Mouse (Mus musculus): Measurements from ENCODE around the gene Scpep1. TPM values are rescaled to one million over a fixed set of nuclear protein-coding genes. Genes with fewer than 3 reads are reported as not detected.

Gene Scpep1
- polyA plus RNA-seq, 1 experiment from 2014 or later: 61.9 TPM

DNA sequence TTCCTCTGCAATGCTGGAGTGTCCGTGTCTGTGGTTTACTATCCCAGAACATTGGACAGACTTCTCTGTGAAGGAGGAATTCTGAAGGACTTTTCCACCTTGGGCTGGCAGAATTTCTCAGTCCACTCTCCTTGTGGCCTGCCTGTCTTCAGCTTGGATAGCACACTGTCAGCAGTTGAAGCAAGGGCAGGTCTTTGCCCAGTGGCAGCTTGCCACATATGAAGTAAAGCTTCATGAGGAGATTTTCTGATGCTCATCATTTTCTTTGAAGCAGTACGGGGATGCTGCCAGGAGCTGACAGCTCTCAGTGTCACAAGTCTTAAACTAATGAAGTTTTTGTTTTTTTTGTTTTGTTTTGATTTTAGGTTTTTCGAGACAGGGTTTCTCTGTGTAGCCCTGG, 3.6 kb upstream of the Scpep1 start:
- 0 out of 2 replicates have a peak, but pooled peaks cover 14% of the 10 kb centered on the region for H3K4me1 ChIP-seq
- WGBS: 81% methylated on average over 3 of the region's 3 CpGs
- H3K27me3 ChIP-seq (ENCODE audit: insufficient read depth, poor library complexity, severe bottlenecking): no peaks in the 10 kb centered on the region

DNA sequence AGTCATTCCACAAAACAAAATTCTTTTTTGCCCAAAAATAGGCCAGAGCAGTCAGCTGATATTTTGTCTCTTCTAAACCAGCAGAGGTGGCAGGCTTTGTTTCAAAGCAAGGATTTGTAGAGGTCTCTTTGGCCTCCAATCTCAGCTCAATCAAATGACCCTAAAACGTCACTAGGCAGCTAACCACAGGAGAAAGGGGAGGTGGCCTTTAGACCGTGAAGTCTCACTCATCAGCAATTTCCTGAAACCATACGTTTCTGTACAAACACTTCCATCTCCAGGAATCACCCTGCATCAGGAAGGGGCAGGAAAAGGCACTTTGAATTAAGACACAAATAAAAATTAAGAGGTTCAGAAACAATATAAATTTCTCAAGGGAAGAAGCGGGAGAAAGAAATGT, 462 bp downstream of the Scpep1 start:
- H3K27ac ChIP-seq: peak overlapping the region; percentile 88
- peaks cover 5% of the 10 kb centered on the region; the same call in 1 of the 2 replicates for H3K36me3 ChIP-seq
- under 1% methylated on average over 4 of the region's 4 CpGs for WGBS
- no peaks in the 10 kb centered on the region for H3K27me3 ChIP-seq (ENCODE audit: insufficient read depth, poor library complexity, severe bottlenecking)
- no peaks in the 10 kb centered on the region for H3K9me3 ChIP-seq
- peaks cover 25% of the 10 kb centered on the region for H3K4me1 ChIP-seq
- H3K4me3 ChIP-seq: peak overlapping the region; percentile 65
- no peak for DNase-seq (ENCODE audit: low spot score)

More for the DNA sequence above, 3.6 kb upstream of the Scpep1 start:
- DNase-seq (ENCODE audit: low spot score): no peak
- Histone ChIP-seq H3K9me3 (no peaks in the 10 kb centered on the region), H3K36me3 (no peaks in the 10 kb centered on the region), H3K4me3 (no peak overlapping the region), H3K27ac (no peak overlapping the region)

DNA sequence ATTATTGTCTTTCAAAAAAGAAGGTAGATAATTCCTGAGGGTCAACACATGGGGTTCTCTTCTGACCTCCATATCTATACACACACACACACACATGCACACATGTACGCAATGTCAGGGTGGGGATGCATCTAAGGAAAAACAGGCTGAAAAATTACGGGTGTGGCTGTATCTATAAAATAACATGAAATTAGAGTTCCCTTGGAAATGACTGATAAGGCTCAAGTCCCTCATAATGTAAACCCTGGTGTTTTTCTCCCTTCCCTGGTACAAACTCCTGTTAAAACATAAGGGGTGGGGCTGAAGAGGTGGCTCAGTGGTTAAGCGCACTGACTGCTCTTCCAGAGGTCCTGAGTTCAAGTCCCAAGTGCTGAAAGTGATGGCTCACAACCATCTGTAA, 1.7 kb downstream of the Scpep1 start:
- 87% methylated on average over 3 of the region's 3 CpGs for WGBS
- H3K27ac ChIP-seq: no peak overlapping the region
- H3K36me3 ChIP-seq: peaks cover 5% of the 10 kb centered on the region; the same call in 1 of the 2 replicates
- DNase-seq (ENCODE audit: low spot score): no peak
- no peaks in the 10 kb centered on the region for H3K27me3 ChIP-seq (ENCODE audit: insufficient read depth, poor library complexity, severe bottlenecking)
- H3K9me3 ChIP-seq: no peaks in the 10 kb centered on the region
- peaks cover 25% of the 10 kb centered on the region for H3K4me1 ChIP-seq
- no peak overlapping the region for H3K4me3 ChIP-seq

DNA sequence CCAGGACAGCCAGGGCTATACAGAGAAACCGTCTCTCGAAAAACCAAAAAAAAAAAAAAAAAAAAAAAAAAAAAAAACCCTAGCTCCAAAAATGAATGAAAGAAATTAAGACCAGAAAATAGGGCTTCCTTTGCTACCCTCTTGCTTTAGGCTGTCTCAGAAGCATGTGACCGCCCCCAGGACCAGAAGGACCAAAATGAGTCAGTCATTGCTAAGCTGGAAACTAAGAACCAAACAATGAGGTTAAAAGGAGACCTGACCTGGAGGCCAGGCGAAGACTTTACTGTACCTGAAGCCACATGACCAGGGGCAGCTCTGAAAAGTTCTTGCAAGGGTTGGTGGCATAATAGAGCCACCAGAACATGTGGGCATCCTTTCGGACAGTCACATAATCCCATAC, 3.1 kb downstream of the Scpep1 start:
- Histone ChIP-seq H3K4me3 (no peak overlapping the region), H3K36me3 (peaks cover 5% of the 10 kb centered on the region; the same call in 1 of the 2 replicates), H3K27ac (no peak overlapping the region), H3K4me1 (peaks cover 25% of the 10 kb centered on the region), H3K9me3 (no peaks in the 10 kb centered on the region), H3K27me3 (ENCODE audit: insufficient read depth, poor library complexity, severe bottlenecking) (no peaks in the 10 kb centered on the region)
- no peak for DNase-seq (ENCODE audit: low spot score)
- WGBS: 90% methylated on average over 5 of the region's 5 CpGs

DNA sequence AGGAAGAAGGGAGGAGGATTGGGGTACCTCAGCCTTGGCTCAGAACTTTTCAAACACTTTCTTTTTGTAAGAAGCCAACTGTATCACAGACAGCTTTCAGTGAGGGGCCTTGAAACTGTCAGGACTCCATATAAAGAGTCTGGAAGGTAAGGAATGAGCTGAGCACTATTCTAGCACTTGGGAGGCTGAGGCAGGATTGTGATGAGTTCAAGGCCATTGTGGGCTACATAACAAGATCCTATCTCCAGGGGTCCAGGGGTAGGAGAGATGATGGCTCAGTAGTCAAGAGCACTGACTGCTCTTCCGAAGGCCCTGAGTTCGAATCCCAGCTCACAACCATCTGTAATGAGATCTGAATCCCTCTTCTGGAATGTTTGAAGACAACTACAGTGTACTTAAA, 3.7 kb downstream of the Scpep1 start:
- H3K4me1 ChIP-seq: peaks cover 25% of the 10 kb centered on the region
- no peaks in the 10 kb centered on the region for H3K27me3 ChIP-seq (ENCODE audit: insufficient read depth, poor library complexity, severe bottlenecking)
- no peak overlapping the region for H3K27ac ChIP-seq
- H3K4me3 ChIP-seq: no peak overlapping the region
- no peak for DNase-seq (ENCODE audit: low spot score)
- H3K9me3 ChIP-seq: no peaks in the 10 kb centered on the region
- 87% methylated on average over 2 of the region's 2 CpGs for WGBS
- peaks cover 11% of the 10 kb centered on the region for H3K36me3 ChIP-seq

DNA sequence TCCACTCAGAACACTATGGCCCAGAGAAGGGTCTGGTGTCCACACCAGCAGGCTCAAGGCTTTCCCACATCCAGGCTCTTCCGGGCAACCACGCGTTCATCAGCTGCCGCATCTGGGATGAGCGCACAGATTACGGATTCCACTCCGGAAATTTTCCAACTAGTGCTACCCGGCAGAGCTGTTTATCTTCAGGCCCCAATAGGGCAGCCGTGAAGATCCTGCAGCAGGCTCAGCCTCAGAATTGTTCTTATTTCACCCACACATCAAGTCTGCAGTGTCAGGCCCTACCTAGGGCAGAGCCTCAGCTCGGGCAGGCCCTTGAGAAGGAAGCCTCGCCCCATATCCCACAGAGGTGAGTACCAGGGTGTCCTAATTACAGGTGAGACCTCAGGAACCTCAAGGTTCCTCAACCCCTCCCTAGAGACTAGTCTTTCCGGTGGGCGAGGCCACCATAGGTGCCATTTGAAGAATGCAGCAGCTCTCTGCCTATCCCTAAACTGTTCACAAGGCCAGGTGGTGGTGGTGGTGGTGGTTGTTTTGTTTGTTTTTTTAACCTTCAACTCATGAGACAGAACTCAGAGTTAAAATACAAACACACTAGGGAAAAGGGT, 4.5 kb downstream of the Scpep1 start:
- Histone ChIP-seq H3K27ac (no peak overlapping the region), H3K9me3 (no peaks in the 10 kb centered on the region), H3K27me3 (ENCODE audit: insufficient read depth, poor library complexity, severe bottlenecking) (no peaks in the 10 kb centered on the region), H3K4me1 (peaks cover 25% of the 10 kb centered on the region), H3K4me3 (no peak overlapping the region), H3K36me3 (peaks cover 17% of the 10 kb centered on the region)
- WGBS: 78% methylated on average over 13 of the region's 13 CpGs
- DNase-seq (ENCODE audit: low spot score): no peak

DNA sequence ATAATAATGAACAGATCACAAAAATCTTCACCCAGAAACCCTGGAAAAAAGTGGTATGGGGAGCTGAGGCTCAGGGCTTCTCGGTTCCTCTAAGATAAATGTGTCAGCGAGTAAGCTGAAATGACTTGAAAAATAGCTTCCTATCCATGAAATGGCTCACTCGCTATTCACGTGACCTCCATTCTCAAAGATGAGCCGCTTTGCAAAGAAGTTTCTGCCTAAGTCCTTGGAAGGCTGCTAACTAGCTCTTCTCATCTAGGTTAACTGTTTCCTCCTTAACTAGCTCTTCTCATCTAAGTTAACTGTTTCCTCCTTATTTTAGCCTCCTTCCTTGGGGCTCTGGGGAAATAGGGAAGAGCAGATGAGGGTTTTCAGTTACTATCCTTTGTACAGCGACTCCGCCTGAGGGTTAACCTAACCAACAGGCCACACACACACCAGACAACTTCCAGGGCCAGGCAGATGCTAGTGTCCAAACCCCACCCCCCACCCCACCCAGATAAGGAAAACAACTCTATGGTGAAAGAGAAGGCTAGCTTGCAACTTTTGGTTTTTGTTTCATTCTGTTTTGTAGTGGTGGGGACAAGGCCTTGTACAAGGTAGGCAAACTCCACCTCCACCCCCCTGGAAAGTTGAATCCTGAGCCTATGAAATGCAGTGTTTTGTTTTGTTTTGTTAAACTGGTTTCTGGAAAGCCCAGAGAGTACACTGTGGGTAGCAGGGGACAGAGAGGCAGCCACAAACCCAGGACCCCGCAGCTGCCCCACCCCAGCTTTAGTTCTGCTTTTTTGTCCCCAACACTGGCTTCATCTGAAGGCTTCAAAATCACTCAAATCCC, 5.2 kb downstream of the Scpep1 start:
- 84% methylated on average over 8 of the region's 8 CpGs for whole genome bisulfite sequencing
- H3K4me3 ChIP-seq: no peak overlapping the region
- peaks cover 20% of the 10 kb centered on the region for H3K4me1 ChIP-seq
- no peaks in the 10 kb centered on the region for H3K9me3 ChIP-seq
- peaks cover 23% of the 10 kb centered on the region for H3K36me3 ChIP-seq
- no peak for DNase-seq (ENCODE audit: low spot score)
- H3K27me3 ChIP-seq (ENCODE audit: insufficient read depth, poor library complexity, severe bottlenecking): no peaks in the 10 kb centered on the region
- no peak overlapping the region for H3K27ac ChIP-seq

DNA sequence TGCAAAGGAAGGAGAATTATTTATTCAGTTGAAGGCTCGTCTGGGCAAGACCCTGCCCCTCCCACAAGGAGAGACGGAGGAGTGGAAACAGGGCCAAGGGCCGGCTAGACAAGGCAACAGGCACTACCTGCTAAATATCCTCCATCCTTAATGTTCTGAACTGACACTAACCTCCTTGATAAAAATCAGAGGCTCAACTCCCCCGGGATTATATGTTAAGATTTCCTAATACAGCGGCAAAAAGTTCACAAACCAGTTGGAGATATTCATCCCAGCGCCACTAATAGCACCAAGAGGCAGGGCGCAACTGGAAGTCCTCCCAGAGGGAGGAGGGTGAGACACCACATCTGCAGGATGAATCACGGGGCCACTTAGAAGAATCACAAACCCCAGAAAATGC, 6.4 kb downstream of the Scpep1 start:
- Histone ChIP-seq H3K4me1 (peaks cover 11% of the 10 kb centered on the region), H3K4me3 (no peak overlapping the region), H3K27ac (no peak overlapping the region), H3K9me3 (no peaks in the 10 kb centered on the region), H3K36me3 (peaks cover 34% of the 10 kb centered on the region), H3K27me3 (ENCODE audit: insufficient read depth, poor library complexity, severe bottlenecking) (no peaks in the 10 kb centered on the region)
- WGBS: 80% methylated on average over 8 of the region's 8 CpGs
- no peak for DNase-seq (ENCODE audit: low spot score)

DNA sequence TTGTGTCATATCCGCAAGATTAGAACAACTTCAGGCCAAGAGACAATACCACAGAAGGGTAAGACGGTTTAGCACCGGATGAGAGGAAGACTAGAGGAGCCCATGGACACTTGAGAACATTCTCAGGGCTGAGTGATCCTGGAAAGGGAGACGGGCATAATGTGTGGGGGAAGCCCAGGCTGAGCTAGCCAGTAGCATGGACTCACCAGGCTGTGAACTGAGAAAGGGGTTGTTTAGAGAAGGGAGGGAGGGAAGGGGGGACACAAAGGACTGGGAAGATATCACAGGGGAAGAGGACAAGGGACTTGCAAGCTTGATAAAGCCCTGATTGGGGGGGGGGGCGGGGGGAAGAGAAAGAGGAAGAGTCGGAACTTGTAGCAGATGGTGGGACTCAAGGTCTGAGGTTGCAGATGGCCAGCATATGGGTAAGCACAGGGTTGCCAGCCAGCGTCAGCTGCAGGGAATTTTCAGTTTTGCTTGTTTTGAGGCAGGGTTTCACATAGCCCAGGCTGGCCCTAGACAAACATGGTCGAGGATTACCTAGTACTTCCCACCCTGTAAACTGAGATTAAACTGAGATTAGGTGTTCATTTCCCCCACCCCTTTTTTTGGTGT, 9.2 kb downstream of the Scpep1 start:
- peaks cover 40% of the 10 kb centered on the region for H3K36me3 ChIP-seq
- WGBS: 59% methylated on average over 8 of the region's 8 CpGs

DNA sequence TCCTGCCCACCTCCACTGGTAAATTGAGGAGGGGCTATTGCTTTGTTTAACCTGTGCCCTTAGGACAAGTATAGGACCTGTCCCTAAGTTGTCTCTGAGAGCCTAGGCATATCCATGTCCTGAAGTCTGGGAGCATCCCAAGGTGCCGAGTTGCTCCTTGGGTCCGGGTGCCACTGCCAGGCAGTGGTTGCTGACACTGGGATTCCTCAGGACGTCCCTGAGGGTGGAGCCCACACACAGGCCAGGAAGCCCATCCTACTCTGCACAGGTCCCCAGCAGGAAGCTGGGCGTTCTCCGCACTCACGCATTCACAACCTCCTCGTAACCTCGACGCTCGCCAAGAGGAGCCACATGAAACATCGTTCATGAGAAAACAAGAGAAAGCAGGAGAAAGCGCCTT, 13.8 kb downstream of the Scpep1 start:
- peaks cover 46% of the 10 kb centered on the region for H3K36me3 ChIP-seq
- H3K27me3 ChIP-seq (ENCODE audit: insufficient read depth, poor library complexity, severe bottlenecking): no peaks in the 10 kb centered on the region
- no peak overlapping the region for H3K4me3 ChIP-seq
- H3K27ac ChIP-seq: no peak overlapping the region
- no peak for DNase-seq (ENCODE audit: low spot score)
- H3K9me3 ChIP-seq: no peaks in the 10 kb centered on the region
- no peaks in the 10 kb centered on the region for H3K4me1 ChIP-seq
- WGBS: 74% methylated on average over 12 of the region's 12 CpGs

More for the DNA sequence above, 9.2 kb downstream of the Scpep1 start:
- no peaks in the 10 kb centered on the region for H3K27me3 ChIP-seq (ENCODE audit: insufficient read depth, poor library complexity, severe bottlenecking)
- peaks cover 11% of the 10 kb centered on the region for H3K4me1 ChIP-seq
- H3K9me3 ChIP-seq: no peaks in the 10 kb centered on the region
- DNase-seq (ENCODE audit: low spot score): no peak
- no peak overlapping the region for H3K4me3 ChIP-seq
- H3K27ac ChIP-seq: no peak overlapping the region

DNA sequence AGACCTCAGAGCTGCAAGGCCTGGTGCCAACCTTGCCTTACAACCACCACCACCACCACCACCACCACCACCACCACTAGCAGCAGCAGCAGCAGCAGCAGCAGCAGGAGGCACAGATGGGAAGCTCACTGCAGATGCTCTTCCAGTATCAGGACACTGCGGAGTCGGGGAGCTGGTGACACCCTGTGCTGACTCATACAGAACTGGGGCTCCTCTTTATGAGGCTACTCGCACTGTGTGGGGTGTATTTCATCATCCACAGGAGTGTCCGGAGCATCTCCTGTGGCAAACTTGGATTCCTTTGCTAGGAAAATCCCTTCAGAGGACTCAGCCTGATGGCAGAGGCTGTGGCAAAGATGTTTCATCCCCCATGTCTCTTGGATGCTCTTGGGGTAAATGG, 15.6 kb downstream of the Scpep1 start:
- H3K36me3 ChIP-seq: peaks cover 41% of the 10 kb centered on the region
- no peak overlapping the region for H3K4me3 ChIP-seq
- 92% methylated on average over 4 of the region's 4 CpGs for WGBS

DNA sequence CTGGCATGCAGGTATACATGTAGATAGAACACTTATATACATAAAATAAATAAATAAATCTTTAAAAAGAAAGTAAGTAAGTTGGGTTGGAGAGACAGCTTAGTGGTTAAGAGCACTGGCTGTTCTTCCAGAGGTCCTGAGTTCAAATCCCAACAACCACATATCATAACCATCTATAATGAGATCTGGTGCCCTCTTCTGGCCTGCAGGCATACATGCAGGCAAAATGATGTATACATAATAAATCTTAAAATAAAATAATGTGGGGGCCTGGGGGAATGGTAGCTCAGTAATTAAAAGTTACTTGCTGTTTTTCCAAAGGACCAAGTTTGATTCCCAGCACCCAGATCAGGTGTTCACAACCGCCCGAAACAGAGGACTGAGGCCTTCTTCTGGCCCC, 16.5 kb downstream of the Scpep1 start:
- no peak overlapping the region for H3K27ac ChIP-seq
- H3K36me3 ChIP-seq: peaks cover 40% of the 10 kb centered on the region
- no peak for DNase-seq (ENCODE audit: low spot score)
- H3K4me1 ChIP-seq: no peaks in the 10 kb centered on the region
- no peaks in the 10 kb centered on the region for H3K27me3 ChIP-seq (ENCODE audit: insufficient read depth, poor library complexity, severe bottlenecking)
- no peaks in the 10 kb centered on the region for H3K9me3 ChIP-seq
- WGBS: 94% methylated on average over 2 of the region's 2 CpGs
- no peak overlapping the region for H3K4me3 ChIP-seq

More for the DNA sequence above, 15.6 kb downstream of the Scpep1 start:
- H3K27me3 ChIP-seq (ENCODE audit: insufficient read depth, poor library complexity, severe bottlenecking): no peaks in the 10 kb centered on the region
- no peaks in the 10 kb centered on the region for H3K4me1 ChIP-seq
- H3K27ac ChIP-seq: no peak overlapping the region
- no peaks in the 10 kb centered on the region for H3K9me3 ChIP-seq
- no peak for DNase-seq (ENCODE audit: low spot score)

DNA sequence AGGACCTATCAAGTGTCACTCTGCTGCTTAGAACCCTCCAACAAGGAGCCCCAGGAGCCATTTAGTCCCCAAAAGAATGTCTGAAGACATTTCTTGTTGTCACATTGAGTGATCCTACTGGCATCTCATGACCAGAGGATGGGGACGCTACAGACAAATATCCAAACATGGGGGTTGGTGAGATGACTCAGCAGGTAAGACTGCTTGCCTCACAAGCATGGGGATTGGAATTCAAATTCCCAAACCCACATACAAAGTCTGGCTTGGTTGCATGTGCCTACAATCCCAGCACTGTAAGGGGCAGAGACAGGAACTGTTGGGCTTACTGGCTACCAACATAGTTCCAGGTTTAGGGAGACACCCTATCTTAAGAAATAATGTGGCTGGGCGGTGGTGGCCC, 17.4 kb downstream of the Scpep1 start:
- Histone ChIP-seq H3K27me3 (ENCODE audit: insufficient read depth, poor library complexity, severe bottlenecking) (no peaks in the 10 kb centered on the region), H3K36me3 (peaks cover 45% of the 10 kb centered on the region), H3K27ac (no peak overlapping the region), H3K4me3 (no peak overlapping the region), H3K4me1 (no peaks in the 10 kb centered on the region), H3K9me3 (no peaks in the 10 kb centered on the region)
- 85% methylated on average over 2 of the region's 2 CpGs for WGBS
- DNase-seq (ENCODE audit: low spot score): no peak
